Mouse (Mus musculus): Measurements from ENCODE around the gene 8030474K03Rik.
"Not testable (repeated sequence)": the region's sequence is repeated elsewhere in the genome, so short reads cannot be mapped to it uniquely, and the experiment has no call there.

The 8030474K03Rik gene

DNA sequence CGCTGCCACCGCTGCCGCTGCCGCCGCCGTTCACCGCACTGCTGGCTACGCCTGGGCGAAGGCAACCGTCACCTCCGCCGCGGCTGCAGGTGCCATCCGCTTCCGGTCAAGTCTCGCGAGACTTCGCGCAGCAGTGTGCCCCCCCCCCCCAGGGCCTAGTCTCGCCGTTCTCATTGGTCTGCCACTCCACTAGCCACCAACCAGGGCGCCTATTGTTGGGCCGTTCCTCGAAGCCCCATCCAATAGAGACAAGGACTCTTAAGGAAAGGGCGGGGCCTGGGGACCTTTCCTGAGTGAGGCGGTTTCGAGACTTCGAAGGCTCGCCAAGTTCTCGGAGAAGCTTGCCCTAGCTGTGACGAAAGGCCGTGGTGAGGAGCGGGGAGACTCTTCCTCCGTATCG, at the start of gene 8030474K03Rik, which contains the start of gene Gm4779:
8030474K03Rik (plus strand) TSS at position 315 of the 400 bp plus-strand sequence.
Gm4779 (minus strand) TSS at position 82 of the 400 bp plus-strand sequence.
- DNase-seq = no peak

- DNase-seq = no peak
Measured at GRCm38 (mm10) chrX:101750144-101750543, 44.3 kb upstream of the 8030474K03Rik start.

DNA sequence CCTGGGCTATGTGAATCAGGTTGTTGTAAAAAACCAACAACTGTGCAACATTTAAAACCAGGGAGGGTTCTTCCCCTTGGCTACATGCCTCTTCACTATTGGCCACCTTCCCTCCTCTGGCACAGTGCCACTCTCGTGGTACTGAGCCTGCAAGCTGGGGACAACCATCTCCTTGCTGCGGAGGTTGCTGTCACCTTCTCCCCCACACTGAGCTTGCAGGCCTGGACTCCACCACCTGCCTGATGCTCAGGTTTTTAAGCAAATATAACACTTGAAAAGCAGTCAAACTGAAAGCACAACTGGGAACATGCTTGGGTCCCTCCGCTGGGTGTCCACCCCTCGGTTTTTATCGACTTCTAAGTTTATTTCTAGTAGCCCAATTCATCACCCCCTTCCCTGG, 40.0 kb upstream of the 8030474K03Rik start:
- DNase-seq = no peak

DNA sequence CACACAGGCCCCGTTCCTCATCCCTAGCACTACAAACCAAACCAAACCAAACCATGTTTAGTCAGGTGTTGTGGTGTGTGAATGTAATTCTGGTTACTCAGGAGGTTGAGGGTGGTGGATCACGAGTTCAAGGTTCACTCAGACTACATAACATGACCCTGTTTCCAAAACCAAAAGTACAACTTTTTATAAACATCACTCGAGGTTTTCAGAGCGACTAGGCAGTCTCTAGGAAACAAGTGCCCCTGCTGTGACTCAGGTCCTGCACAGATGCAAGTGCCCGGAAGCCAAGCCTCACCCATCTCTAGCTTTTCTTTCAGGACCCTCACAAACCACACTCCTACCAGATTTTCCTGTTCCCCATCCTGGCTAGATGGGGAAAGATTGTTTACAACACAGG, 29.8 kb upstream of the 8030474K03Rik start:
- no peak for DNase-seq

GRCm38 (mm10) chrX:101765111-101765510, 29.3 kb upstream of the 8030474K03Rik start:
- DNase-seq = no peak

GRCm38 (mm10) chrX:101767280-101767679, 27.2 kb upstream of the 8030474K03Rik start:
- no peak for DNase-seq

DNA sequence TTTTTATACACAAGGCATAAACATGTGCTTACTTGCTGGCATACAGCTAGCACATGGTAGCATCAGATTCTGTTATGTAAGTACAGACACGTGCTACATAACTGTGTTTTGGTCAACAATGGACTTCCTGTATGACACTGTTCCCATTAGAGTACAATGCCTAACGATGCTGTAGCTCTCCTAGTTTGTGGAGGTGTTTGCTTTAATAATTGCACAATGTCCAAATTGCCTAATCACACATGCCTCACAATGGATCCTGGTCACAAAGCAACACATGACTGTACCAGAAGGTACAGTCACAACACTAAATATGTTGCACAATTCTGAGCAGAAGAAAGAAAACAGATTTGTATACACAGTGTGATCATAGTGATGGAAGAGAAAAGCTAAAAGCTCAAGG, 25.0 kb upstream of the 8030474K03Rik start:
- no peak for DNase-seq

DNA sequence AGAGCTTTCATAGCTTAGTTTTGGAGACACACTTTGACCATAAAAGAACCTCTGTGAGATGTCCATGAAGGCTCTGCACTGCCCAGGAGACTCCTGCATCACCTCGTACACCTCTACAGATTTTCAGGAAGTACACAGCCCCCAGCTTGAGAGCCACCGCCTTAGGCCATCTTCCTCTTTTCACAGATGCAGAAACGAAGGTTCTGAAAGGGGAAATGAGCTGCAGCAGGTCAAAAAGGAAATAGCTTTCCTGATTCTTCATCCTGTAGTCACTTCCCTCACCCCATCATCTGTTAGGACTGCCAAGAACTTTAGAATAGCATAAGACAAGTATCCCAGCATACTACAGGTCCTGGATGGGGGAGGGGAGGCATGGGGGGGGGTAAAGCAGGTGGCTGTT, 24.1 kb upstream of the 8030474K03Rik start:
- no peak for DNase-seq

DNA sequence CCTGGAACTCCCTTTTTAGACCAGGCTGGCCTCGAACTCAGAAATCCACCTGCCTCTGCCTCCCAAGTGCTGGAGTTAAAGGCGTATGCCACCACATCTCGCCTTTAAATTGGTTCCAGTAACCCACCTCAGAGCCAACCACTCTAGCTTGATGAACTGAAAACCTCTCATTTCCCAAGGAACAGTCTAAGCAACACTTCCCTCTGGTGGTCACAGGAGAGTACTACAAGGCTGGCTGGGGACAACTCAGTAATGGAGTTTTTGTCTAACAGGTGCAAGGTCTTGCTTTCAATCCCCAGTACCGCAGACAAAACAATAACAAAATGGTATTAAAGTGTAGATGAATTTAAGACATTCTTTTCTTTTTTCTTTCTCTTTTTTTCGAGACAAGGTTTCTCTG, 22.4 kb upstream of the 8030474K03Rik start:
- peak; percentile 8 to 18 for DNase-seq

DNA sequence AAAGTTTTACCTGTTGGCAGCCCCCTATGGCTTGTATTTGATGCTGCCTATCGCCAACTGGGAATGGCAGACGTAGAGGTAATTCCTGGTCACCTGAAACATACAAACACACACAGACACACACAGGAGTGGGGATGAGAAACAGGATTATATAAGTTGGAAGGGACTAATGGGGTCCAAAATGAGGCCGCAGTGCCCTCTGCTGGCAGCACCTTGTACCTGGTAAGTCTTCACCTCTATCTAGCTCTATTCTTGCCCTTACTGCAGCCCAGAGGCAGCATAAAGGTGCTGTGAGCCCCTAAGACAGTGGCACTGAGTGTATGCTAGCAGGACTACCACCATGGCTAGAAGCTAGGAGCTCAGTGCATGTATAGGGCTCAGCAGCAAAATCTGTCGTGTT, 2.9 kb upstream of the 8030474K03Rik start:
- DNase-seq = no peak

DNA sequence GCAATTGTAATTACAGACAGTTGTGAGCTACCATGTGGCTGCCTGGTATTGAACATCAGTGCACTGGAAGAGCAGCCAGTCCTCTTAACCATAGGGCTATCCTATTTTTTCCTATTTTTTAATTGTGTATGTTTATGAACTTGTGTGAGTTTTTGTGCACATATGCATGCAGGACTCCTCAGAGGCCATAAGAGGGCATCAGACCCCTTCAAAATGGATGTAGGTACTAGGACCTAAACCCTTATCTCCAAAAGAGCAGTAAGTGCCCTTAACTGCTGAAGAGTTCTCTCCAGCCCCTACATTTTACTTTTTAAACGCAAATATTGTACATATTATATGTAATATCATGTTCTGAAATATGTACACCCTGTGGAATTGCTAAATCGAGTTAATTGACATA, 11.1 kb downstream of the 8030474K03Rik start:
- no peak for DNase-seq

GRCm38 (mm10) chrX:101811750-101812149, 17.3 kb downstream of the 8030474K03Rik start:
- no peak for DNase-seq

DNA sequence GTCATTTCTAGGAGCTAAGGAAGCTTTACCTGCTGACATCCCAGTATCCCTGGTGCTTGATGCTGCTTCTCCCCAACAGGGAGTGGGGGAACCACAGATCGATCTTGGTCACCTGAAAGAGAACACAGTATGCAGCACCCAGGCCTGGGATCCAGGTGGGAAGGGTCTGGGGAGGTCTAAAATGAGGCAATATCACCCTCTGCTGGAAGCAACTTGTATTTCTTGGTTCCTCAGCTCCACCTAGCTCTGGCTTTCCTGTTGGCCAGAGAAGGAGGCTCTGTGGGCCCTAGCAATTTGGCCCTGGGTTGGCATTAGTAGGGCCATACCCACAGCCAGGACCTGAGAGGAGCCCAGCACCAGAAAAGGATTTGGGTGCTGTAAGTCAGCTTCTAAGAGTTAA, 24.7 kb downstream of the 8030474K03Rik start:
- DNase-seq = no peak

- DNase-seq = not testable (repeated sequence)
Measured at GRCm38 (mm10) chrX:101819980-101820379, 25.5 kb downstream of the 8030474K03Rik start.

GRCm38 (mm10) chrX:101847191-101847795, 52.8 kb downstream of the 8030474K03Rik start:
- DNase-seq = no peak

Measured in thymus, adult 18-20 months (tissue).